Mouse (Mus musculus) left cerebral cortex, adult 9 months (tissue): ENCODE results near the gene Parp9.
"Not testable (repeated sequence)": the region's sequence is repeated elsewhere in the genome, so short reads cannot be mapped to it uniquely, and the experiment has no call there.

Experiments
- DNase-seq, 2 experiments: peaks; one replicate each; pipeline ENCODE4 v3.0.0; 2022; ENCODE audit warnings: low spot score in 2 of 2

Parp9 gene

GRCm38 (mm10) chr16:35938211-35939151, at the start of gene Parp9, which contains the start of gene Dtx3l:
TSS of gene Parp9 (plus strand) at chr16:35938470.
TSS of gene Dtx3l (minus strand) at chr16:35939151.
- DNase-seq = peak in 1 of 2 experiments; percentile 31

DNA sequence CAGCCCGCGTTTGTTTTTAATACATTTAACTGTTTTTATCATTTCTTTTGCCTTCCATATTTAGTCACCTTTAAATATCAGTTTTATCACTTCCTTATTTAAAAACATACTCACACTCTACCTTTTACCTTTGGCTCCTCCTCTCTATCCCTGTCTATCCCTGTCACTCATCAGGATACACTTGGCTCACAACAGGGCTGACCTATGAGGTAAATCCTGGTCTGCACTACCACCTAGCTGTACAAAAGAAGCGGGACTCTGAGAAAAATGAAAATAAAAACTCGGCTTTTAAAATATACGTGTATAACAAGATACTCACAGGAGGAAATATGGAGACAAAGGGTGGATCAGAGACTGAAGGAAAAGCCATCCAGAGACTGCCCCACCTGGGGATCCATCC, 49.4 kb upstream of the Parp9 start:
- no peak for DNase-seq

GRCm38 (mm10) chr16:35890645-35891044, 47.6 kb upstream of the Parp9 start:
- no peak for DNase-seq

DNA sequence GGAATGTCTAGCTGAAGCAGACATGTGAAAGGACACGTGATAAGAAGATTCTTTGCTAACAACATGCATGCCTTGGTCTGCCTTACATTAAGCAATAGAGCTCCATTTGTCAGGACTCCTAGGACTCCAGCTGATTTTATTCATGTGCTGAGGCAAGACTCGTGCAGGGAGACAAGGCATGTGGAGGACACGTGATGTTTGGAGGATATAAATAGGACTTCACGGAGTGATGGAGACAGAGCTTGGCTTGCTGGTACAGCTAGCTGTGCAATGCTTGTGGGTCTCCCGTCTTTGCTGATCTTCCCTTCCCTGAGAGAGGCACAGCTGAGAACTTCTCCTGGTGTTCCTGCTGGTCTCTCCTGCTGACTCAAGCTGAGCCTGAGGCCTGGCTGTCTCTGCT, 46.7 kb upstream of the Parp9 start:
- not testable (repeated sequence) for DNase-seq

GRCm38 (mm10) chr16:35894997-35895396, 43.3 kb upstream of the Parp9 start:
- no peak for DNase-seq

DNA sequence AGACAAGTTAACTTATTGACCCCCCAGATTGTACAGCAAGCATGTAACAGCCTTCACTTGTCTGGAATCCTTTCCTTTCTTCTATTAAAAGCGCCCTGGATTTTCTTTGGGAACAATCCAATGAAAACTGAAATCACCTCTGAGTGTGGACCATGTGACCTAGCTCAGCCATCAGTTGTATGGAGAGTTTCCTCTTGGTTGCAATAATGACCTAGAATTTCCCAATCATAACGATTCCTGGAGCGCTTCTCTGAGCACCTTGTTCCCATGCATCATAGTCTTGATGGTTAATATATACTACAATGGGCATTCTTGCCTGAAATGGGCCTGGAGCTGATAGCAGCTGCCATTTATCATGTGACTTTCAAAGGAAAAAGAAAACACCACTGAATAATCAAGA, 37.7 kb upstream of the Parp9 start:
- DNase-seq = no peak

DNA sequence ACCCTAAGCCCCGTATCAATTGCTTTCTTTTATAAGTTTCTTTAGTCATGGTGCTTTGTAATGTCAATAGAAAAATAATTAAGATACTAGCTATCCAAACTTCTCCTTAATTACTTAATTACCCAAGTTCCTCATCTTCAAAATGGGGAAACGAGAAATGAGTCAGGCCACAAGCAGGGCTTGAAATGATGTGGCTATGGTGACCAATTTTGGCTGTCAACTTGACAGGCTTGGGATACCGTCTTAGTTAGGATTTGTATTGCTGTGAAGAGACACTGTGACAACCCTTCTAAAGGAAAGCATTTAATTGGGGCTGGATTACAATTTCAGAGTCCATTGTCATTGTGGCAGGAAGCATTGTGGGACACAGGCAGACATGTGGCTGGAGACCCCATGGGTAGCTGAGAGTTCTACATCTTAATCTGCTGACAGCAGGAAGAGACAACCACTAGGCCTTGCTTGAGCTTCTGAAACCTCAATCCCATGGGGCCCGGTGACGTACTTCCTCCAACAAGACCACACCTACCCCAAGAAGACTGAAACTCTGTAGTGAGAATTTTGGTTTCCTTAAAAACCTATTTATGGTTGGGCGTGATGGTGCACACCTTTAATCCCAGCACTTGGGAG, 35.1 kb upstream of the Parp9 start:
- DNase-seq = no peak

- DNase-seq = no peak
Observed at GRCm38 (mm10) chr16:35904121-35904736, 34.0 kb upstream of the Parp9 start.

DNA sequence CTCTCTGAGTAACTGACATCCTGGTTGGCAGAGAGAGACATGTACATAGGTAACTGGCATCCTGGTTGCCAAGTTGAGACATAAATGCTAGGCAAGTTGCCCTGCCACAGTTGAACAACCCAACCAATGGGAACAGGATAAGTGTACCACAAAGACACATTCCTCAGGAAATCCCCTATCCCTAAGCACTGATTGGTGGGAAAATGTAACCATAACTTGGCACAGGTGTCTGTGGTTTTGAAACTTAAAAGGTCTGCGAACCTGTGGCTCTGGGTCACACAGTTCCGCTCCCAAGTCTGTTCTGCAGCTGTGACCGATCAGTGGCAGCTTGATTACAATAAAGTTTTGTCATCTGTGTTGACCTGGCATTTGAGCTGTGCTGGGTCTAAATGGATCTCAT, 32.9 kb upstream of the Parp9 start:
- DNase-seq = no peak

DNA sequence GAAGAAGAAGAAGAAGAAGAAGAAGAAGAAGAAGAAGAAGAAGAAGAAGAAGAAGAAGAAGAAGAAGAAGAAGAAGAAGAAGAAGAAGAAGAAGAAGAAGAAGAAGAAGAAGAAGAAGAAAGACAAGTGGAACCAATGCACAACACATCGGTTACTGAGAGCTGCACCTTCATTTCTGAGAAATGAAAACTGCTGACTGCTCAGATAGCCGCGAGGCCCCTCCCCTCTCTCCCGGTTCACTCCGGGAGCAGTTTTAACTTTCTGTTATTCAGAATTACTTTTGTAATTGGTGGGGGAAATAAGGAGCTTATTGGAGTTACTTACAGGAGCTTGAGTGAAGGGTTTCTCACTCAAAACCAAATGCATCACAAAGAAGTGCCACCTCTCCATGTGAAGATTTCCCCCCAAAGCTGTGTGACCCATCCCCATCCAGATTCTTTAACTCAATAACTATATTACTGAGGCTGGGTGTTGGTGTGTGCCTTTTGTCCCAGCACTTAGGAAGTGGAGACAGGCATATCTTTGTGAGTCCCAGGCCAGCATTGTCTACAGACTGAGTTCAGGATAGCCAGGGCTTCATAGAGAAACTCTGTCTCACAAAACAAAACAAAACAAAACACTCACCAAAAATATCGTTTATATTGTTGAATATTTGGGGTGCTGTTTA, 32.3 kb upstream of the Parp9 start:
- DNase-seq = no peak

GRCm38 (mm10) chr16:35906887-35907286, 31.4 kb upstream of the Parp9 start:
- DNase-seq = no peak

- DNase-seq = no peak
Observed at GRCm38 (mm10) chr16:35907432-35908201, 30.7 kb upstream of the Parp9 start.

- DNase-seq = no peak
Observed at GRCm38 (mm10) chr16:35911449-35911848, 26.8 kb upstream of the Parp9 start.

DNA sequence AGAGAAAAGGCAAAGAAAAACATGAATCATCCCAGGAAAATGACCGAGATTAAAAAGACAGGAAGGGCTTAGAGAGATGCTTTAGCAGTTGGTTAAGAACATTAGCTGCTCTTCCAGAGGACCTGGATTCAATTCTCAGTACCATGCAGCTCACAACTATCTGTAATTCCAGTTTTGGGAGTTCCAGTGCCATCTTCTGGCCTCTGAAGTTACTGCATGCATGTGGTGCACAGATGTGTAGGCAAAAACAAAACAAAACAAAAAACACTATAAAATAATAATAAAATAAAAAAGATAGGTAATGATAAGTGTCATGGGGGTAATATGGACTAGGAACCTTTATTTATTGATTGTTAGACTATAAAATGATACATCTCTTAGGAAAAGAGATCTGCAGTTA, 24.7 kb upstream of the Parp9 start:
- DNase-seq = no peak

DNA sequence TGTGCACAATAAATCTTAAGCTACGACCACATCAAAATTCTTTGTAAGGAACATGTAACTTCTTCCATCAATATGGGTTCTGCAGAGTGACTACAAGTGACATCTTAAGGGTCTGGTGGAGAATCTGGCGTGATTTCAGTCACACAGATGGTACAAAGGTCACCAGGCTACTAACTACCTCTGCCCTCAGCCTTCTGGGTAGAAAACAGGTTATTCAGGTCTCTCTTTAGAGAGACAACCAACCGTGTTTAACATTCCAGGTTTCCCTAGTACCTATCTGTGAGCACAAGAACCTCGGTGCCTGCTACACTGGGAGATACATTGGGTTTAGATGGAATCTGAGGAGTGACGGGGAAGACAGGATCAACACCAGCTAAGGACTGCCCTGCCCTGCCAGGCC, 24.0 kb upstream of the Parp9 start:
- no peak for DNase-seq

GRCm38 (mm10) chr16:35918721-35919543, 19.3 kb upstream of the Parp9 start:
- no peak for DNase-seq

GRCm38 (mm10) chr16:35921676-35922235, 16.5 kb upstream of the Parp9 start:
- DNase-seq = no peak

GRCm38 (mm10) chr16:35922301-35922895, 15.9 kb upstream of the Parp9 start:
- DNase-seq = no peak

GRCm38 (mm10) chr16:35923546-35924198, 14.6 kb upstream of the Parp9 start:
- DNase-seq = no peak
